Mouse (Mus musculus) liver, embryonic 14.5 days (tissue): ENCODE results near the gene Rbm46. TPM values are rescaled to one million over a fixed set of nuclear protein-coding genes. Genes with fewer than 3 reads are reported as not detected.

Experiments
- ATAC-seq: fragments of 200-750 bp; cut with Nextera tagmentation; 2 replicates; pipeline ENCODE4 v1.8.0; 2017; ENCODE audit warnings: moderate number of reproducible peaks, mild to moderate bottlenecking, moderate library complexity; ENCODE audit not compliant: insufficient read depth
- DNase-seq, 3 experiments: peaks; one replicate each; pipeline ENCODE4 v3.0.0-alpha.2; 2012 to 2013; ENCODE audit warnings: low read depth in 3 of 3, low spot score in 3 of 3
- H3K27ac ChIP-seq: fragments of 300-500 bp; sonication (generic); 2 replicates; pipeline ENCODE4 v1.5.1; 2014; ENCODE audit warnings: moderate library complexity, mild to moderate bottlenecking, control low read depth, inconsistent platforms
- H3K27me3 ChIP-seq: fragments of 300-500 bp; sonication (generic); 2 replicates; pipeline ENCODE4 v1.6.1; 2014; ENCODE audit warnings: mild to moderate bottlenecking, low read length, moderate library complexity; ENCODE audit not compliant: control insufficient read depth, insufficient read depth
- H3K36me3 ChIP-seq: fragments of 300-500 bp; sonication (generic); replicated peaks from 2 replicates; pipeline ENCODE4 v1.6.1; 2014; ENCODE audit warnings: low read depth; ENCODE audit not compliant: control insufficient read depth, insufficient read depth
- H3K4me1 ChIP-seq, 2 experiments: fragments of 200-500 bp in 1 of 2; fragments of 300-500 bp in 1 of 2; sonication (generic) in 1 of 2; replicated peaks; 2 replicates each; pipeline ENCODE4 v1.6.1; 2012 to 2014; ENCODE audit warnings: antibody characterized with exemption in 1 of 2, inconsistent platforms in 1 of 2, low read length in 1 of 2; ENCODE audit not compliant: control insufficient read depth in 2 of 2, insufficient read depth in 2 of 2
- H3K4me2 ChIP-seq: fragments of 300-500 bp; sonication (generic); 2 replicates; pipeline ENCODE4 v1.6.1; 2014; ENCODE audit warnings: low read depth, mild to moderate bottlenecking, control low read depth, moderate library complexity
- H3K4me3 ChIP-seq, 2 experiments: fragments of 200-500 bp in 1 of 2; fragments of 300-500 bp in 1 of 2; sonication (generic) in 1 of 2; 2 replicates each; pipeline ENCODE4 v1.5.1; 2012 to 2014; ENCODE audit warnings: low read depth in 2 of 2, low read length in 2 of 2, mild to moderate bottlenecking in 2 of 2, control low read depth in 1 of 2, inconsistent platforms in 1 of 2, moderate library complexity in 1 of 2; ENCODE audit not compliant: insufficient read depth in 1 of 2
- H3K9ac ChIP-seq: fragments of 300-500 bp; sonication (generic); replicated peaks from 2 replicates; pipeline ENCODE4 v1.6.1; 2014; ENCODE audit warnings: mild to moderate bottlenecking, control low read depth, moderate library complexity
- H3K9me3 ChIP-seq: fragments of 300-500 bp; sonication (generic); 2 replicates; pipeline ENCODE4 v1.6.1; 2016; ENCODE audit warnings: low read length, mixed read lengths; ENCODE audit not compliant: control insufficient read depth
- CTCF ChIP-seq: IDR thresholded peaks from 2 replicates; pipeline ENCODE4 v1.5.1; 2016; ENCODE audit warnings: antibody characterized with exemption, low read depth, control low read depth
- EP300 ChIP-seq: IDR thresholded peaks from 2 replicates; pipeline ENCODE4 v1.6.1; 2016; ENCODE audit warnings: antibody characterized with exemption, low read depth
- WGBS: fragments of 180-500 bp; shearing (Covaris S2); extraction: QIAGEN DNeasy Blood & Tissue Kit; methylation state at CpG from one replicate; pipeline ENCODE4 v1.1.7; 2014; ENCODE audit not compliant: insufficient replicate concordance; 5-methylcytosine and 5-hydroxymethylcytosine counted together
- polyA plus RNA-seq, 2 experiments: library from polyadenylated mRNA; depleted of rRNA in 1 of 2; stranded (reverse) in 1 of 2; unstranded in 1 of 2; fragments of >200 nt; fragmentation: Nextera tagmentation in 1 of 2; extraction: Ambion mirVana in 1 of 2; gene quantifications; 2 replicates each; pipeline versions ENCODE4 v1.2.1 to v1.2.3; 2012 to 2014

Rbm46 gene
- polyA plus RNA-seq, 2 experiments = 0.22 to 0.89 TPM

GRCm38 (mm10) chr3:82791663-82792062 is 84.6 kb downstream of the Rbm46 start:
- Histone ChIP-seq H3K9ac (no peak overlapping the region), H3K27me3 (no peaks in the 10 kb centered on the region), H3K4me3 (no peak overlapping the region), H3K36me3 (no peaks in the 10 kb centered on the region), H3K27ac (no peak overlapping the region), H3K9me3 (no peaks in the 10 kb centered on the region), H3K4me2 (no peak overlapping the region), H3K4me1 (no peaks in the 10 kb centered on the region)
- ATAC-seq (no peak), DNase-seq (no peak)
- TF ChIP-seq EP300 (no peak), CTCF (no peak)
- WGBS = 71% methylated on average over 3 of the region's 3 CpGs

Other genes with a start within 250 kb of the Rbm46 start
- 0.58 and 0.69 TPM in 2 replicates for gene Lrat, start 27.5 kb upstream of the Rbm46 start, polyA plus RNA-seq (2012; rRNA removed)
- 0.68 and 1.2 TPM in 2 replicates for gene Lrat, start 27.5 kb upstream of the Rbm46 start, polyA plus RNA-seq (2014; fragmentation: Nextera tagmentation; extraction: Ambion mirVana)
- gene Fgg, start 131.2 kb upstream of the Rbm46 start, polyA plus RNA-seq (2012; rRNA removed) = 171 and 249 TPM in 2 replicates
- 392 and 442 TPM in 2 replicates for gene Fgg, start 131.2 kb upstream of the Rbm46 start, polyA plus RNA-seq (2014; fragmentation: Nextera tagmentation; extraction: Ambion mirVana)
- 105 and 203 TPM in 2 replicates for gene Fga, start 149.6 kb upstream of the Rbm46 start, polyA plus RNA-seq (2012; rRNA removed)
- gene Fga, start 149.6 kb upstream of the Rbm46 start, polyA plus RNA-seq (2014; fragmentation: Nextera tagmentation; extraction: Ambion mirVana) = 436 and 506 TPM in 2 replicates
- 85.1 and 184 TPM in 2 replicates for gene Fgb, start 173.4 kb upstream of the Rbm46 start, polyA plus RNA-seq (2012; rRNA removed)
- 330 and 376 TPM in 2 replicates for gene Fgb, start 173.4 kb upstream of the Rbm46 start, polyA plus RNA-seq (2014; fragmentation: Nextera tagmentation; extraction: Ambion mirVana)
- 26.0 and 34.9 TPM in 2 replicates for gene Plrg1, start 179.0 kb upstream of the Rbm46 start, polyA plus RNA-seq (2012; rRNA removed)
- 50.0 and 52.7 TPM in 2 replicates for gene Plrg1, start 179.0 kb upstream of the Rbm46 start, polyA plus RNA-seq (2014; fragmentation: Nextera tagmentation; extraction: Ambion mirVana)